ENCODE assay signal across 16 mouse cellular contexts in the genomic region with DNA sequence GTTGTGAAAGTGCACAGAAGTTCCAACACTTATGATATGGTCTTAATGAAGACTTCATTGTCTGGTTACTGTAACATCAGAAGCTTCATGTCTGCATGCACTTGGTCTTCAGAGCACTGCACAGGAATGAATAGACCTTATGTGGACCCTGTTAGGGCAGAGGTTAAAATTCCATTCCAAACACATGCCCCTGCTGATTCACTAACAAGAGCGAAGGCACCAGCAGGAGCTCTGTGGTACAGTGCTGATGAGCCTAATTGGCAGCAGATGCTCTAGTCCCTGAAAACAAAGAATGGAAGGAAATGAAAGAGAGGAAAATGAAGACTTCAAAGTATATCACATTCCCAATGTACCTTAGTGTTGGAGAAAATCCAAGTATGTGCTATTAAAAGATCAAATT.
A peak's percentile ranks its signal among the peaks of the same experiment; 100 is the strongest.
DNase-seq lines count a peak whose midpoint lies in the region; ATAC-seq and TF ChIP-seq lines count a peak whose summit lies in the region.
"Had no signal": no experiment of that assay in that cellular context is flagged by ENCODE, and none has a peak within 500 bp of the region (broad histone marks: within the 10 kb centered on the region; RNA-seq: fewer than 3 reads in every experiment).

No protein-coding gene starts in this region.

- peak; percentile 86 for DNase-seq in Muller cell, postnatal 12 days (ENCODE audit: inconsistent ontology term)
- DNase-seq in brain, embryonic 14.5 days (ENCODE audit: low read depth): peak; percentile 36
- DNase-seq in embryo, embryonic 9.5 days (ENCODE audit: extremely low spot score): peak; percentile 6
- peak; percentile 30 for DNase-seq in forelimb bud, embryonic 11.5 days (ENCODE audit: low read depth, low spot score)
- DNase-seq in kidney, adult 11 months: no peak
- DNase-seq in urinary bladder, adult 18-20 months (ENCODE audit: low spot score in 2 of 2): no peak
- DNase-seq: adrenal gland, postnatal 10 days; cerebellum, adult 18-20 months; cerebellum, adult 9-11 months; cerebellum, postnatal 36 days; gastrocnemius, postnatal 10 days; heart, postnatal 4 days; kidney, adult 9 months had no signal

- TF ChIP-seq POLR2A in brain, embryonic 14.5 days (IDR thresholded peaks at IDR 0.05; ENCODE audit: borderline replicate concordance, extremely low read depth, insufficient read depth, insufficient read length, poor library complexity, severe bottlenecking): no peak

- ATAC-seq in CD4-positive, CD25-positive, alpha-beta regulatory T cell, adult 4 months: no peak
- ATAC-seq: forebrain, embryonic 15.5 days; intestine, embryonic 16.5 days had no signal

- TF ChIP-seq CTCF in brain, embryonic 14.5 days (IDR thresholded peaks at IDR 0.05; ENCODE audit: borderline replicate concordance, extremely low read depth, insufficient read depth, insufficient read length): no peak

Comparison
In these comparisons a context has a peak if more than half of its experiments do, and no peak if none do; other contexts are left out.
1. DNase-seq: peak in Muller cell, postnatal 12 days (single experiment), brain, embryonic 14.5 days (single experiment), embryo, embryonic 9.5 days (single experiment) and forelimb bud, embryonic 11.5 days (single experiment); none in kidney, adult 11 months (single experiment) and urinary bladder, adult 18-20 months (0 of 2).